Mouse (Mus musculus): Measurements from ENCODE around the gene Agrn.

DNA sequence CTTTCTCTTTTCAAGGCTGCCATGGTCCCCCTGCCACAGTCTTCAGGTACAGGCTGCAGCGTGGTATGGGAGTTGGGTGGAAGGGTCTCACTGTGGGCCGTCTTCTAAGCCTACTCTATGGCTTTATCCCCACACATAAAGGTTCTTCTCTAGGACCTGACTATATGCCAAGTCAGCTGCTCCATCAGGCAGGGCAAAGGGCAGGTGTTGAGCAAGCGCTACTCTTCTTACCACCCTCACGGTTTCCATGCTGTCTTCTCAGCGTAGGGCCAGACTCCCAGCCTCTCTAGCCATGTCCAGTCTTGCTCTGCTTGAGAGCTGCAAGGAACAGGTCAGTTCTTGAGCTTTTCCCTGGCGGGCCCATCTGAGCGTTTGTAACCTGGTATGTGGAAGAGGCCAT lies 73.2 kb downstream of the Agrn start:
- TF ChIP-seq CTCF (IDR thresholded peaks at IDR 0.05; ENCODE audit: low read depth) (no peak), EP300 (IDR thresholded peaks at IDR 0.05; ENCODE audit: low read depth) (no peak)
